Mouse (Mus musculus): ENCODE measurements around the gene Sstr3. TPM values are rescaled to one million over a fixed set of nuclear protein-coding genes. Genes with fewer than 3 reads are reported as not detected.

The Sstr3 gene
- total RNA-seq, 2 experiments from 2014 or later: 15.7 to 15.8 TPM

DNA sequence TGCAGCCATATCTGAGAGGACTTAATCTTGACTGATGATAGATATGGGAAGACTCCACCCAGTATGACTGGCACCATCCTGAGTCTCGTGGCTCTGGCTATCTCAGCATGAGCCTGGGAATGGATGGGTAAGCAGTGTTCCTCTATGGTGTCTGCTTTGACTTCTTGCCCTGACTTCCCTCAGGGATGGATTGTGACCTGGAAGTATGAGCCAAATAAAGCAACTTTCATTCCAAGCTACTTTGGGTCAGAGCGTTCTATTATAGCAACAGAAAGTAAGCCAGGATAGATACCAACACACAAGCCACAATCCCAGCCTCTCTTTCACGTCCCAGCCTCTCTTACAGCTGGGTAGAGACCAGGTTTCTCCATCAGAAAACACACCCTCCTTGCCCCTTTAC lies 38.9 kb downstream of the Sstr3 start:
- DNase-seq (ENCODE audit: low spot score in 2 of 2): no peak

DNA sequence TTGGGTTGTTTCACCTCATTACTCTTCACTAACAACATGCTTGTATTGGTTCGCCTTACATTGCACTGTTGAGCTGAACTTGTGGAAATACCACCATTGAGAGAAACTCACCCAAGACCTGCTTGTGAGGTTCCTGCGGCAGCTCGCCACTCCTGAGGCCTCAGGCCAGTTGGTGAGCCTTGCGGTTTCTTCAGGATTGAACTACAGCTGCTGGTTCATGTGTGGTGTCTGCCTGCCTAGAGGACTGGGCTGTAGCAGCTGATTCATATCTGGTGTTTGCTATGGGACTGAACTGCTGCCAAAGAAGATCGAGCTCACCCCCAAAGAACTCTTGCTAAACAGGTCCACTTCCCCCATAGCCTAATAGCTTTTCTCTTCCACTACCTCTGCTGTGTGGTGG lies 39.7 kb downstream of the Sstr3 start:
- no peak for DNase-seq (ENCODE audit: low spot score in 2 of 2)

DNA sequence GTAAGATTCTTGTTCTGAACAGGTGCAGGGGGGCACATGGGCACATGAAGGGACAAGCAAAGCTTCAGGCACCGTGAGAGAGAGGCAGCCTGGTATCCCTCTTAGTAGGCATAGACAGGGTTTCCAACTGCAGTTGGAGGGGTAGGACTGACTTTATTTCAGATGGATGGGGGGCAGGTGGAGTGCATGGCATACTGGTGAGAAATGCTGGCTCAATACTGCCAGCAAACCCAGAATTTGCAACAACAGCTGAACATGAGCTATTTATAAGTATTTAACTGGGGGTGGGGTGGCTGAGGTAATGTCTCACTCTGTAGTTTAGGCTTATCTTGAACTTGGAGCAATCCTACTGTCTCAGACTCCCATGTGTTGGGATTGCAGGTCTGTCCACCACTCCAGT lies 40.5 kb downstream of the Sstr3 start:
- DNase-seq (ENCODE audit: low spot score in 2 of 2): no peak

DNA sequence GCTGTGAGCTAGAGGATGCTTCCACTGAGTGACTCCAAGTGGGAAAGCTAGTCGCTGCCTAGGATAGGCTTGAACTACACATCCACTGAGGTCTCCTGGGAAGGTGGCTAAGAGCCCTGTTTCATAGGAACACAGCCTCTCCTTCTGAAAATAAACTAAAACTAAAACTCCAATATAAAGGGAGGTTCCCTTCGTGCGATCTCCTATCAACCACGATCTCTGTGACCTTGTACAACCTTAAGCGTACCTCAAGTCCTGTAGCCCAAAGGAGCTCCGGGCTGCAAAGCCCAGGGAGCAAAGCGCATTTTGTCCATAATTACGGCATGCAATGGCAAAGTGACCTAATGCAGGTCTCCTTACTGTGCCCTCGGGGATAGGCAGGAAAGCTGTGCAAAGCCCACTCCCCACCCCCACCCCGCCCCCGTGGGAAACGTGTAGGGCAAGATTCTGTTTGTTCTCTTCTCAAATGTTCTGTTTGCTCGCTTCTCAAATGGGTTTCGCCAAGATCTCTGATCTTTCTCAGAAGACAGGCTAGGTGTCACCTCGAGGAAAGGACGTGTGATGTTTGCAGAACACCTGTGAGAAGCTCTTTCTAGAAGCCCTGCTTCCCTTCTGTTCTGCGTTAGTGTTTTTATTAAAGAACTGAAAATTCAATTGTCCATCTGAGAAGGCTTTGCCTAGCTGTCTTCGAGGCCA lies 41.9 kb downstream of the Sstr3 start:
- DNase-seq (ENCODE audit: low spot score in 2 of 2): no peak

DNA sequence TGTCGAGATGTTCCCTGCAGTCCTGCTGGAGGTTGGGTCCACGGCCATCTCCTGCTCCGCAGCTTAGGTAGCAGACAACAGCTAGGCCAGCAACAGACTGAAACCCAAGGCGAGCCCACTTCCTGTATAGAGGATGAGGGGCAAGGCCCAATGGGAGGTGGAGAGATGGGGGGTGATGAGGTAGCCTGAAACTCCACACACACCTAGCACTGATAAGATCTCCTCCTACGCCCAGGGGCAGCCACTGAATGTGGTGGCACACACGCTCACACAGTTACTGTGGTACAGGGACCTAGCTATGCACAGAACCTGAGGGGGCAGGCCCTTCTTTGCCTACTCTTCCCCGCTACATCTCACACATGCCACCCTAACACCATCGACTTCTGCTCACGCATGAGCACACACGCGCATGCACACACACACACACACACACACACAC lies 49.5 kb downstream of the Sstr3 start, which contains the start of gene Il2rb:
TSS of gene Il2rb (minus strand) at position 304 of the 439 bp plus-strand sequence.
- DNase-seq (ENCODE audit: low spot score in 2 of 2): no peak

DNA sequence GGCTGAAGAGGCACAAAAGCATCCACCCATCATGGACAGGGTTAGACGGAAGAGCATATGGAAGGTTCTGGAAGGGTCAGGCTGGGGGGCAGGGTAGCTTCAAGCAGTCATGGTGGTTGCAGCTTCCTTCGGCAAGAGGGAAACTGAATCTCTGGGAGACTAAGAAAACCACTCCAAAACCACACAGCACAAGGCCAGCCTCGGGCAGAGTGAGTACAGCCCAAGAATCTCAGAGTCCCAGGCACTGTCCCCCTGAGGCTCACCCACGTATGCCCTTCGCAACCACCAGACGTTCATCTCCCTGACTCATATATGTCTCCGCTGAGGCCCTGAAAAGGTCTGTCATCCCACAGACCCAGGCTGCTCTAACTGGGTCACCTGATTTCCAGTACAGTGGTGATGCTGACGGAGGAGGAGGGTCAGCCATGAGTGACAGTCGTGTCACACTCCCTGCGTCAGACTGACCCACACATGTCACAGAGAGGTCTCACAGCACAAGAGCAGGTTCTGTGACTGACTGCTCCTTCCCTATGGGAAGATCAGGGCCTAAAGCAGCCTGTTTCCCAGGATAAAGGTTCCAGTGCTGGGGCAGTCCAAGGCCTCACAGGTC lies 51.0 kb downstream of the Sstr3 start:
- DNase-seq (ENCODE audit: low spot score in 2 of 2): no peak

DNA sequence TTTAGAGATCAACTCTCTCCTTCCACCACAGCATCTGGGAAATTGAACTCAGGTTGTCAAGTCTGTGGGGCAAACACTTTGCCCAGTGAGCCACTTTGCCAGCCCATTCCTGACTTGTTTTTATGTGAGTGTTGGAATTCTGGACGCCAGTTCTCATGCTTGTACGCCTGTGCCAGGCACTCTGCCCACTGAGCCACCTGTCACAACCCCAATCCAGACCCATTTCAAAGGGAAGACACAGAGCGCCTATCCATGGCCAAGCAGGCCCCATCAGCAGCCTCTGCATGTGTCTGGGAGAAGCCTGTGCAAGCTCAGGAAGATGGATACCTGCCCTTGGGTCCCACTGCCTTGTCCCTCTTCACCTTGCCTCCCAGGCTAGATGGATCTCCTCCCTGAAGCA lies 53.2 kb downstream of the Sstr3 start:
- no peak for DNase-seq (ENCODE audit: low spot score in 2 of 2)

DNA sequence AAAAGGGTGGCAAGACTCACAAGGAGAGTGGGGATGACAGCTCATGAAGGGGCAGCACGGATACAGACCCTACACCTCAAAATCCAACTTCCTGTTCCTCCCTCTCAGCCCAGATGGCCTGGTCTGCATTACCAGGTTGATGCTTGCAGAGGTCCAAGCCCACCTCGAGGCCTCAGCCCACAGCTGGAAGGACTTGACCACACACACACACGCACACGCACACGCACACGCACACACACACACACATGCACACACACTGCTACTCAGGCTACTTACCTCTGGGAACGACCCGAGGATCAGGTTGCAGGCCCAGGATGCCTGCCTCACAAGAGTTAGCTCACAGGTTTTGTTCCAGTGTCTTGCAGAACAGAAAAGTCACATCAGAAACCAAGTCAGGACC lies 54.6 kb downstream of the Sstr3 start:
- DNase-seq (ENCODE audit: low spot score in 2 of 2): no peak

DNA sequence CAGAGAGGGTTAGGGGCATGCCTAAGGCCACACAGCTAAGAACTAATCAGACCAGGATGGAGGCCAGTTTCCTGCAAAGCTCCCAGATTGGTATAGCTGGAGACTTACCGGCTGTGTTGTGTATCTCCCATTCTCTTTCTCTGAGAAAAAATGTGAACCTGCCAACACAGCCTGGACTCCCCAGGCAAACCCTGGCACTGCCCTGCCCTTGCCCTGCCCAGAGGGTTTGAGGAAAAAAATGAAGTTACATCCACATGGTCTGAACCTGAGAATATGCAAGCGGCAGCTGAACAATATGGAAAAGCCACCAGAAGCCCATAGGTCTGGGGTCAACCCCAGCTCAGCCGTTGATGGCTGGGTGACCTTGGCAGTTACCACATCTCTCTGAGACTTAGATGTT lies 55.2 kb downstream of the Sstr3 start:
- no peak for DNase-seq (ENCODE audit: low spot score in 2 of 2)

DNA sequence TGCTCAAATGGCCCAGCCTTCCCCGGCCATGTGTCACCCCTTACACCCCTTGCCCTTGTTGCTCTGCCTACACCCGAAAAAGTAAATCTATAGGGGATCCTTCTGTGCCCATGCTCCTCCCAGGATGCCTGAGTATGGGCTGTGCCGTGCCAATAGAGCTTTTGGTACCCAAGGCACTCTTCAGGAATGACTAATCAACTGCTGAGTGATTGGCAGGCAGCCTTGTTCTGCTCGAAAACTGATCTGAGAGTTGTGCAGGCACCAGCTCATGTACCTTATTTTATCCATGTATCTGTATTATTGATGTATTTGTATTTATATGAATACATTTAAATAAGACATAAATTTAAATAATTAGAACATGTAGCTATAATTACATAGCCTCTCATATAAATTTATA lies 57.4 kb downstream of the Sstr3 start:
- no peak for DNase-seq (ENCODE audit: low spot score in 2 of 2)

Other genes with a start within 250 kb of the Sstr3 start
- gene Csf2rb2, start 239.0 kb downstream of the Sstr3 start, total RNA-seq (2021): 1 to 10 TPM; 2.1 to 3.0 TPM
- 1 to 10 TPM; 1.5 to 2.4 TPM for gene Csf2rb, start 218.9 kb downstream of the Sstr3 start, total RNA-seq (2021)
- under 1 TPM in 1 of 2 experiments, not detected in 1; 0.49 TPM for gene Tex33, start 148.8 kb downstream of the Sstr3 start, total RNA-seq (2021)
- gene Tst, start 138.8 kb downstream of the Sstr3 start, total RNA-seq (2021): 10 to 100 TPM; 43.7 to 55.4 TPM
- gene Mpst, start 138.3 kb downstream of the Sstr3 start, total RNA-seq (2021): 10 to 100 TPM; 50.5 to 55.2 TPM
- 100 to 1,000 TPM; 208 to 216 TPM for gene Kctd17, start 116.1 kb downstream of the Sstr3 start, total RNA-seq (2021)
- gene Tmprss6, start 76.1 kb downstream of the Sstr3 start, total RNA-seq (2021): not detected
- under 1 TPM in 1 of 2 experiments, not detected in 1; 0.11 TPM for gene Il2rb, start 49.4 kb downstream of the Sstr3 start, total RNA-seq (2021)
- gene C1qtnf6, start 13.3 kb downstream of the Sstr3 start, total RNA-seq (2021): 10 to 100 TPM; 17.4 to 19.4 TPM
- 1 to 10 TPM; 3.6 to 3.7 TPM for gene Rac2, start 28.1 kb upstream of the Sstr3 start, total RNA-seq (2021)
- 10 to 100 TPM; 13.8 to 15.2 TPM for gene Cyth4, start 52.4 kb upstream of the Sstr3 start, total RNA-seq (2021)
- gene Elfn2, start 174.1 kb upstream of the Sstr3 start, total RNA-seq (2021): 100 to 1,000 TPM; 127 to 138 TPM
- 10 to 100 TPM in 1 of 2 experiments, 1 to 10 TPM in 1; 9.2 to 10.4 TPM for gene Mfng, start 228.8 kb upstream of the Sstr3 start, total RNA-seq (2021)

Data from layer of hippocampus, postnatal 10 days (tissue).